Mouse (Mus musculus): Measurements from ENCODE around the gene Ksr2. TPM values are rescaled to one million over a fixed set of nuclear protein-coding genes. Genes with fewer than 3 reads are reported as not detected.

Gene Ksr2
- polyA plus RNA-seq, 1 experiment: 0.30 TPM

DNA sequence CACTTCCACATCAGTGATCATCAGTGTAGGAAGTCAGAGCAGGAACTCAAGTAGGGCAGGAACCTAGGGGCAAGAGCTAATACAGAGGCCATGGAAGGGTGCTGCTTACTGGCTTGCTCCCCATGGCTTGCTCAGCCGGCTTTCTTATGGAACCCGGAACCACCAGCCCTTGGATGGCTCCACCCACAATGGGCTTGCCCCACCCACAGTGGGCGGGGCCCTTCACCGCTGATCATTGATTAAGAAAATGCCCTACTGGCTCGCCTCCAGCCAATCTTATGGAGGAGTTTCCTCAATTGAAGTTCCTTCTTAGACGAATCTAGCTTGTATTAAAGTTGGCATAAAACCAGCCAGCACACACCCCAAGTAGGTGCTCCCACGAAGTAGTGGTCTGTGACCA lies 102.1 kb downstream of the Ksr2 start:
- H3K4me1 ChIP-seq (ENCODE audit: control insufficient read depth, insufficient read depth, insufficient read length): peaks cover 5% of the 10 kb centered on the region; the same call in 1 of the 2 replicates
- H3K4me3 ChIP-seq (ENCODE audit: extremely low read depth, insufficient read depth, insufficient read length): no peak overlapping the region
- no peaks in the 10 kb centered on the region for H3K36me3 ChIP-seq (ENCODE audit: control insufficient read depth, insufficient read depth, low read length)
- H3K27me3 ChIP-seq (ENCODE audit: control insufficient read depth, insufficient read depth, low read length): no peaks in the 10 kb centered on the region
- no peak overlapping the region for H3K27ac ChIP-seq (ENCODE audit: insufficient read depth, low read length)
- no peak for TF ChIP-seq CTCF (IDR thresholded peaks at IDR 0.05; ENCODE audit: extremely low read depth, insufficient read depth, insufficient read length, insufficient replicate concordance)
- no peak for TF ChIP-seq POLR2A (IDR thresholded peaks at IDR 0.05; ENCODE audit: low read depth, low read length)
- DNase-seq (ENCODE audit: low read depth in 1 of 2, low spot score in 2 of 2): no peak
- WGBS: 69% methylated on average over 7 of the region's 7 CpGs

DNA sequence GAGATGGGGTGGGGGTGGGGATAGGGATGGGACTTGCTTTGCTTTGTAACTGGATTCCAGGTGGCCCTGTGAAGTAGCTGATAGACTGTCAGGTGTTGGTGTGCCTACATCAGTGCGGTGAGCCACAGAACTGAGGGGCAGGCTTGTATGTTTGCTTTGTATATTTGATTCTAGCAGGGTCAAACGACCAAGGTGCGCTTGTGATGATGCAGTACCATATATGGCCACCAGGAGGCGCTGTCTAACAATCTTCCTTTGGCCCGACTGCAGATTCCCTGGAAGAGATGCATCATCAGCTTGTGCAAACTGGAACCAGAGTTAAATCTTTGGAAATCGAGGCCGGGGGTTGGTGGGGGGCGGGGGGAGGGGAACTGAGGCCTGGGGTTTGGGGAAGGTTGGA lies 102.8 kb downstream of the Ksr2 start:
- Histone ChIP-seq H3K4me1 (ENCODE audit: control insufficient read depth, insufficient read depth, insufficient read length) (no peaks in the 10 kb centered on the region), H3K27ac (ENCODE audit: insufficient read depth, low read length) (no peak overlapping the region), H3K27me3 (ENCODE audit: control insufficient read depth, insufficient read depth, low read length) (no peaks in the 10 kb centered on the region), H3K36me3 (ENCODE audit: control insufficient read depth, insufficient read depth, low read length) (no peaks in the 10 kb centered on the region), H3K4me3 (ENCODE audit: extremely low read depth, insufficient read depth, insufficient read length) (no peak overlapping the region)
- peak in 1 of 2 experiments; percentile 30 for DNase-seq (ENCODE audit: low read depth in 1 of 2, low spot score in 2 of 2)
- TF ChIP-seq POLR2A (IDR thresholded peaks at IDR 0.05; ENCODE audit: low read depth, low read length) (no peak), CTCF (IDR thresholded peaks at IDR 0.05; ENCODE audit: extremely low read depth, insufficient read depth, insufficient read length, insufficient replicate concordance) (peak; percentile 68; the same call in 1 of the 2 replicates)
- WGBS: 6% methylated on average over 8 of the region's 8 CpGs

DNA sequence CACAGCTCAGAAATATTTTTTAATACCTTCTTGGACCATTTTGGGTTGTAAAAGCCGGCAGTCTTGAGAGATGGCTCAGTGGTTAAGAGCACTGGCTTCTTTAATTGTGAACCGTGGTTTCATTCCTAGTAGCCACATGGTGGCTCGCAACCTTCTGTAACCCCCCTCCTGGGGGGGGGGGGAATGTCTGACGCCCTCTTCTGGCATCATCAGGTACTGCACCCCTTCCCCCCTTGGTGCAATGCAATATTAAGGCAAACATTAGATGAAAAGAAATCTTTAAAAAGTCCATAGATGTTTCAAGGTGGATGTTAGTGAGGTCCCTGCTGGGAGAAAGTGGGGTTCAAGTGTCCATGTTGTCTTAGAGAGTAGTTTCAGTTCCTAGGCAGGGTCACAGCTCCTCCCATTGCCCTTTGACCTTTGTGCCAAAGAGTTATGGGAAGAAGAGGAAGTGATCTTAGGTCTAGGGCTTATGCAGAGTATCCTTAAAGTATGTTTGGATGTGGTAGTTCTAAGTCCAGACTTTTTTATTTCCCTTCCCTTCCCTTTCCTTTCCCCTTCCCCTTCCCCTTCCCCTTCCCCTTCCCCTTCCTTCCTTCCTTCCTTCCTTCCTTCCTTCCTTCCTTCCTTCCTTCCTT lies 106.2 kb downstream of the Ksr2 start:
- no peaks in the 10 kb centered on the region for H3K4me1 ChIP-seq (ENCODE audit: control insufficient read depth, insufficient read depth, insufficient read length)
- DNase-seq (ENCODE audit: low read depth in 1 of 2, low spot score in 2 of 2): no peak
- H3K4me3 ChIP-seq (ENCODE audit: extremely low read depth, insufficient read depth, insufficient read length): no peak overlapping the region
- H3K27ac ChIP-seq (ENCODE audit: insufficient read depth, low read length): no peak overlapping the region
- no peak for TF ChIP-seq POLR2A (IDR thresholded peaks at IDR 0.05; ENCODE audit: low read depth, low read length)
- TF ChIP-seq CTCF (IDR thresholded peaks at IDR 0.05; ENCODE audit: extremely low read depth, insufficient read depth, insufficient read length, insufficient replicate concordance): peak; percentile 14; the same call in 1 of the 2 replicates
- 44% methylated on average over 4 of the region's 4 CpGs for WGBS
- no peaks in the 10 kb centered on the region for H3K27me3 ChIP-seq (ENCODE audit: control insufficient read depth, insufficient read depth, low read length)
- H3K36me3 ChIP-seq (ENCODE audit: control insufficient read depth, insufficient read depth, low read length): no peaks in the 10 kb centered on the region

DNA sequence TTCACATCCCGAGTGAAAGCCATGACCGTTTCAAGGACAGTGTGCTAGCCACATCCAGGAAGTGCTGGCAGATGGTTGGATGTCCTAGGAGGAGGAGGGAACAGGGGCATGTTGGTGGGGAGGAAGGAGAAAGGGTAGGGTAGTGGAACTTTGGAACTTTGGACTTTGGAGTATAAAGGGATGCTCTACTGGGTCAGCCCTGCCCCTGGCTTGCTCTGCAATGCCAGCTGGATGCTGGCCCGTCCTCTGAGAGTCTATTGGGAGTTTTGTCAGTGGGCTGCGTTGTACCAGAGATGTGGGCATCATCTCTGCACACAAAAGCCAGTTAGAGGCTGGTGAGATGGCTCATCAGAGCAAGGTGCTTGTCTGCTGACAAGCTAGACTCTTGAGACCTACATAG lies 107.4 kb downstream of the Ksr2 start:
- no peaks in the 10 kb centered on the region for H3K36me3 ChIP-seq (ENCODE audit: control insufficient read depth, insufficient read depth, low read length)
- H3K27me3 ChIP-seq (ENCODE audit: control insufficient read depth, insufficient read depth, low read length): no peaks in the 10 kb centered on the region
- TF ChIP-seq POLR2A (IDR thresholded peaks at IDR 0.05; ENCODE audit: low read depth, low read length) (no peak), CTCF (IDR thresholded peaks at IDR 0.05; ENCODE audit: extremely low read depth, insufficient read depth, insufficient read length, insufficient replicate concordance) (no peak)
- no peak for DNase-seq (ENCODE audit: low read depth in 1 of 2, low spot score in 2 of 2)
- no peak overlapping the region for H3K27ac ChIP-seq (ENCODE audit: insufficient read depth, low read length)
- H3K4me3 ChIP-seq (ENCODE audit: extremely low read depth, insufficient read depth, insufficient read length): no peak overlapping the region
- no peaks in the 10 kb centered on the region for H3K4me1 ChIP-seq (ENCODE audit: control insufficient read depth, insufficient read depth, insufficient read length)
- WGBS: 76% methylated on average over 4 of the region's 4 CpGs

DNA sequence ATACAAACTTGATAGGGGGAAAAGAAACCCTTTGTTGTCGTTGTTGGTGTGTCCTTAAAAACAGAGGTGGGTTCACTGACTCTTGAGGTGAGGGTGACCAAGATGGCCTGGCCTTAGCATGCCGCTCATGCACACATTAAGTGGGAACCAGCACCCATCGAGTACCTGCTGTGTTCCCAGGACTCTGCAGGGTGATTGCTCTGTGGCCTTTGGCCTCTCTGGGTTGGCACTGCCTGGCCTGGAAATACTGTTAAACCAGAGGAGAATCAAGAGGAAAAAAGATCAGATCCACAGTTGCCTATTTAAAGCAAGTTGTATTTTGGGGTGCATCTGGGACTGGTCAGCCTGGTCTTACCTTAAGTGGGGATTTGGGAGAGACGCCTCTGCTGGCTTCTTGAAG lies 107.9 kb downstream of the Ksr2 start:
- Histone ChIP-seq H3K4me1 (ENCODE audit: control insufficient read depth, insufficient read depth, insufficient read length) (no peaks in the 10 kb centered on the region), H3K27me3 (ENCODE audit: control insufficient read depth, insufficient read depth, low read length) (no peaks in the 10 kb centered on the region), H3K4me3 (ENCODE audit: extremely low read depth, insufficient read depth, insufficient read length) (no peak overlapping the region), H3K36me3 (ENCODE audit: control insufficient read depth, insufficient read depth, low read length) (no peaks in the 10 kb centered on the region), H3K27ac (ENCODE audit: insufficient read depth, low read length) (no peak overlapping the region)
- no peak for DNase-seq (ENCODE audit: low read depth in 1 of 2, low spot score in 2 of 2)
- whole genome bisulfite sequencing: 90% methylated on average over 4 of the region's 4 CpGs
- TF ChIP-seq CTCF (IDR thresholded peaks at IDR 0.05; ENCODE audit: extremely low read depth, insufficient read depth, insufficient read length, insufficient replicate concordance) (no peak), POLR2A (IDR thresholded peaks at IDR 0.05; ENCODE audit: low read depth, low read length) (no peak)

DNA sequence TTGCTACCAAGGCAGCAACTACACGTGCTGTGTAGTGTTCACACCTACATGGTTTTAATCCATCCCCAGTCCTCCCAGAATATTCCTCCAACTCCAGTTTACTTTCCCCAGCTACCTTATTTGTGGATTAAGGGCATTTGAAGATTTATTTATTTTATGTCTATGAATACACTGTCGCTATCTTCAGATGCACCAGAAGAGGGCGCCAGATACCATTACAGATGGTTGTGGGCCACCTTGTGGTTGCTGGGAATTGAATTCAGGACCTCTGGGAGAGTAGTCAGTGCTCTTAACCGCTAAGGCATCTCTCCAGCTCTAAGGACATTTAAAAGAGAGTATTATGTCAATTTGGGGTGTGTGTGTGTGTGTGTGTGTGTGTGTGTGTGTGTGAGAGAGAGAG lies 108.7 kb downstream of the Ksr2 start:
- Histone ChIP-seq H3K4me3 (ENCODE audit: extremely low read depth, insufficient read depth, insufficient read length) (no peak overlapping the region), H3K4me1 (ENCODE audit: control insufficient read depth, insufficient read depth, insufficient read length) (no peaks in the 10 kb centered on the region), H3K36me3 (ENCODE audit: control insufficient read depth, insufficient read depth, low read length) (no peaks in the 10 kb centered on the region), H3K27me3 (ENCODE audit: control insufficient read depth, insufficient read depth, low read length) (no peaks in the 10 kb centered on the region), H3K27ac (ENCODE audit: insufficient read depth, low read length) (no peak overlapping the region)
- WGBS: 70% methylated on average over 4 of the region's 4 CpGs
- TF ChIP-seq POLR2A (IDR thresholded peaks at IDR 0.05; ENCODE audit: low read depth, low read length): no peak
- no peak for TF ChIP-seq CTCF (IDR thresholded peaks at IDR 0.05; ENCODE audit: extremely low read depth, insufficient read depth, insufficient read length, insufficient replicate concordance)
- DNase-seq (ENCODE audit: low read depth in 1 of 2, low spot score in 2 of 2): no peak

DNA sequence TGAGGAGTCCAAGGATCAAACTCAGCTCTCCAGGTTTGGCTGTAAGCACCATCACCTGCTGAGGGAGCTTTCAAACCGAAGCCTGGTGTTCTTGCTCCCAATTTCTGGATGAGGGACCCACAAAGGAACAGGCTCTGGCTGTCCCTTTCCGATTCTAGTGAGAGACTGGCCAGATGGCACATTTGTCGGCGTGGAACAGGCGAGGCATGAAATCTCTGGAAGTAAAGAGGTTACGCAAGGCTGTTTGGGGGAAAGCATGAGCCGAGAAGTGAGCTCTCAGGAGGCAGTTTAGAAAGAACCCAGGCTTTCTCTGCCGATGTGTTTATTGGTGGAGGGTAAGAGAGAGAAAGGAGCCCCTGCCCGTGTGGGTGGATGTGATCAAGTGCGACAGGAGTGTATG lies 109.2 kb downstream of the Ksr2 start:
- no peak for DNase-seq (ENCODE audit: low read depth in 1 of 2, low spot score in 2 of 2)
- no peak for TF ChIP-seq CTCF (IDR thresholded peaks at IDR 0.05; ENCODE audit: extremely low read depth, insufficient read depth, insufficient read length, insufficient replicate concordance)
- TF ChIP-seq POLR2A (IDR thresholded peaks at IDR 0.05; ENCODE audit: low read depth, low read length): no peak
- Histone ChIP-seq H3K27ac (ENCODE audit: insufficient read depth, low read length) (no peak overlapping the region), H3K36me3 (ENCODE audit: control insufficient read depth, insufficient read depth, low read length) (no peaks in the 10 kb centered on the region), H3K4me3 (ENCODE audit: extremely low read depth, insufficient read depth, insufficient read length) (no peak overlapping the region), H3K27me3 (ENCODE audit: control insufficient read depth, insufficient read depth, low read length) (no peaks in the 10 kb centered on the region), H3K4me1 (ENCODE audit: control insufficient read depth, insufficient read depth, insufficient read length) (no peaks in the 10 kb centered on the region)
- 85% methylated on average over 10 of the region's 10 CpGs for WGBS

All from spleen, adult 2 months (tissue).